Mouse (Mus musculus) heart, postnatal 0 days (tissue): ENCODE data around the gene Med17. TPM values are rescaled to one million over a fixed set of nuclear protein-coding genes. Genes with fewer than 3 reads are reported as not detected.

Experiments
- ATAC-seq: fragments of 200-750 bp; cut with Nextera tagmentation; 2 replicates; pipeline ENCODE4 v1.8.0; 2017; ENCODE audit warnings: low read depth, moderate number of reproducible peaks, moderate library complexity; ENCODE audit not compliant: insufficient read depth
- DNase-seq: peaks from one replicate; pipeline ENCODE4 v3.0.0-alpha.2; 2016; ENCODE audit warnings: low spot score
- H3K27ac ChIP-seq: fragments of 300-500 bp; sonication (generic); 2 replicates; pipeline ENCODE4 v1.5.1; 2014; ENCODE audit warnings: low read depth, mild to moderate bottlenecking
- H3K27me3 ChIP-seq: fragments of 300-500 bp; sonication (generic); 2 replicates; pipeline ENCODE4 v1.6.1; 2014; ENCODE audit warnings: low read length, mixed read lengths; ENCODE audit not compliant: control insufficient read depth, insufficient read depth
- H3K36me3 ChIP-seq: fragments of 300-500 bp; sonication (generic); replicated peaks from 2 replicates; pipeline ENCODE4 v1.6.1; 2014; ENCODE audit warnings: low read length, mixed read lengths; ENCODE audit not compliant: control insufficient read depth, insufficient read depth
- H3K4me1 ChIP-seq: fragments of 300-500 bp; sonication (generic); 2 replicates; pipeline ENCODE4 v1.6.1; 2014; ENCODE audit warnings: antibody characterized with exemption; ENCODE audit not compliant: control insufficient read depth, insufficient read depth
- H3K4me2 ChIP-seq: fragments of 300-500 bp; sonication (generic); 2 replicates; pipeline ENCODE4 v1.6.1; 2014; ENCODE audit warnings: low read depth, mild to moderate bottlenecking, low read length, moderate library complexity
- H3K4me3 ChIP-seq: fragments of 300-500 bp; sonication (generic); 2 replicates; pipeline ENCODE4 v1.5.1; 2014; ENCODE audit warnings: low read depth, low read length
- H3K9ac ChIP-seq: fragments of 300-500 bp; sonication (generic); replicated peaks from 2 replicates; pipeline ENCODE4 v1.6.1; 2014; ENCODE audit warnings: low read depth, low read length, mixed read lengths
- H3K9me3 ChIP-seq: fragments of 300-500 bp; sonication (generic); replicated peaks from 2 replicates; pipeline ENCODE4 v1.6.1; 2016; ENCODE audit warnings: low read length; ENCODE audit not compliant: control insufficient read depth
- CTCF ChIP-seq: IDR thresholded peaks from 2 replicates; pipeline ENCODE4 v1.5.1; 2016; ENCODE audit warnings: antibody characterized with exemption, control low read depth, low read depth
- EP300 ChIP-seq: IDR thresholded peaks from 2 replicates; pipeline ENCODE4 v1.6.1; 2016; ENCODE audit warnings: antibody characterized with exemption, low read depth
- WGBS: fragments of 180-500 bp; shearing (Covaris S2); extraction: QIAGEN DNeasy Blood & Tissue Kit; methylation state at CpG from one replicate; pipeline ENCODE4 v1.1.7; 2014; 5-methylcytosine and 5-hydroxymethylcytosine counted together
- polyA plus RNA-seq: library from polyadenylated mRNA; unstranded; fragments of >200 nt; fragmentation: Nextera tagmentation; extraction: Ambion mirVana; gene quantifications from 2 replicates; pipeline ENCODE4 v1.2.1, GENCODE M21; 2015
- total RNA-seq: library from RNA; depleted of rRNA; stranded (reverse); fragments of >200 nt; gene quantifications from 2 replicates; pipeline ENCODE4 v1.2.3, GENCODE M21; 2014; ENCODE audit warnings: low replicate concordance

The Med17 gene
- total and polyA plus RNA-seq, 2 experiments from 2014 or later = 11.9 to 14.8 TPM

DNA sequence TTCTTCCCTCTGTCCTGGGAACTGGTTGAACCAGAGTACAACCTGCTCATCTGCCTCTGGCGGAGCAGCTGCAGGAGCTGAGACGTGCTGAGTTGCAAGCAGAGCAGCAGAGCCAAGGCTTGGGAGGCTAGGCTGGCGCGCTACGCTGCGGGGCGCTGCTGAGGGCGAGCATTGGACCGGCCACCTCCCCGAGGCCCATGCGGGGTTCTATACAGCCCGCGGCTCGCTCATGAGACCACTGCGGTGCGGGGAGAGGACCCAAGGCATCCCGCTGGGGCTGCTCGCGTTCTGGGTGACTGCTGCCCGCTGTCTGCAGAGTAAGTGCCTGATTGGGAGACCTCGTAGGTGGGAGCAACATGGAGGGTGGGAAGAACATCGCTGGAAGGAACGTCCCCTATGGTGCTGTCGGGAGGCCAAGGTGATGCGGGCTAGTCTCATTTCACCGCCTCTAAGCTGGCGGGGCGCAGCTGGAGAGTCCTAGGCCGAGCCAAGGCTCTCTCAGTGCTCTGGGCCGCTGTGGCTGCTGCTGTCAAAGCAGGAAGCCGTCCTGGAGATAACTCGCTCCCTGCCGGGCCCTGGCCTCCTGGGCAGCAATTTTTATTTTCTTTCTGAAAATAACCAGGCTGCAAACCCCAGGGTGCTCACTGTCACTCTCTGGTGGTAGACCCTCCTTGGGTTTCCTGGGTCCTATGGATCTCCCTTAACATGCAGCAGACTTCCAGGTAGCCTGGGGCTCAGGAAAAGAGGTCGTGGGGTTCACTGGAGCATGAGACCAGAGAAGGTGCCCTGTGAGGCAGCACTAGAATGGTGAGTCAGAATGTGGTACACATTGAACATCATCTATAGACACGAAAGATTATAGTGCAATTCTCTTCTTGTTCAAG is 40.4 kb downstream of the Med17 start, which contains the start of gene Vstm5:
TSS of gene Vstm5 (plus strand) at position 4 of the 884 bp plus-strand sequence.
- peaks cover 9% of the 10 kb centered on the region for H3K4me1 ChIP-seq
- peak within 1 kb of the TSS; percentile 87 for H3K4me2 ChIP-seq
- no peaks in the 10 kb centered on the region for H3K27me3 ChIP-seq
- DNase-seq (peak; percentile 25), ATAC-seq (peak; percentile 59)
- no peaks in the 10 kb centered on the region for H3K9me3 ChIP-seq
- WGBS = 5% methylated on average over 35 of the region's 35 CpGs
- peak within 1 kb of the TSS; percentile 56 for H3K27ac ChIP-seq
- H3K4me3 ChIP-seq = peak within 1 kb of the TSS; percentile 52
- no peaks in the 10 kb centered on the region for H3K36me3 ChIP-seq
- H3K9ac ChIP-seq = peak within 1 kb of the TSS; percentile 51
- no peak for TF ChIP-seq EP300
- 0 out of 2 replicates have a peak, but pooled peaks have one; percentile 2 for TF ChIP-seq CTCF

DNA sequence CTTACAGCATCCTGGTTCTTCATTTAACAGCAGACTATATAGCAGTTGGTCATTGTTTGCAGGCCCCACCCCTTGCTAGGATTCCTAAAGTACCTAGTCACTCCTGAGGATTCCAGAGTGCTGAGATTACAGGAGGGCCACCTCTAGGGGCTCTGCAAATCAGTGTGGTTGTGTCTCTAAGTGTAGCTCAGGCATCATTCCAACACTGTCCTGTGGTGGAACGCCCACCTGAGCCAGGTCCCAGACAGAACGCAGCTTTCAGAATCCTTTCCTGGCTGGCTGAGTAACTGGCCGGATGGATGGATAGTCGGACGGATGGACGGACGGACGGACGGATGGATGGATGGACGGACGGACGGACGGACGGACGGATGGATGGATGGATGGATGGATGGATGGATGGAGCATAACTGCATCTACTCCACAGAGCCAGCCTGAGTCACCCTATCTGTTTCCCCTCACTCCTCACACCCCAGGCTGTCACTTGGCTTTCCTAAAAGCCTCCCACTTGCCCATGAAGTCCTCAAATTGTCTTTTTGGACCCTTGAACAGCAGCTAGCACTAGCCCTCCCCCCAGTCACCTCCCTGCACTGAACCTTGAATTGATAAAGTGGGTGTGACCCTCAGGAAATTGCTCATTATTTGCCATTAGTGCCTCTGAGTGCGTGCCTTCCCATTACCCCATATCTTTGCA is 41.3 kb downstream of the Med17 start:
- no peaks in the 10 kb centered on the region for H3K36me3 ChIP-seq
- peak overlapping the region; percentile 56 for H3K27ac ChIP-seq
- H3K4me3 ChIP-seq = peak overlapping the region; percentile 52
- peak overlapping the region; percentile 87 for H3K4me2 ChIP-seq
- ATAC-seq (peak; percentile 50), DNase-seq (peak; percentile 33)
- H3K9me3 ChIP-seq = no peaks in the 10 kb centered on the region
- WGBS = 47% methylated on average over 16 of the region's 16 CpGs
- H3K9ac ChIP-seq = peak overlapping the region; percentile 51; the same call in 1 of the 2 replicates
- TF ChIP-seq EP300 = no peak
- no peak for TF ChIP-seq CTCF
- no peaks in the 10 kb centered on the region for H3K27me3 ChIP-seq
- H3K4me1 ChIP-seq = peaks cover 9% of the 10 kb centered on the region

DNA sequence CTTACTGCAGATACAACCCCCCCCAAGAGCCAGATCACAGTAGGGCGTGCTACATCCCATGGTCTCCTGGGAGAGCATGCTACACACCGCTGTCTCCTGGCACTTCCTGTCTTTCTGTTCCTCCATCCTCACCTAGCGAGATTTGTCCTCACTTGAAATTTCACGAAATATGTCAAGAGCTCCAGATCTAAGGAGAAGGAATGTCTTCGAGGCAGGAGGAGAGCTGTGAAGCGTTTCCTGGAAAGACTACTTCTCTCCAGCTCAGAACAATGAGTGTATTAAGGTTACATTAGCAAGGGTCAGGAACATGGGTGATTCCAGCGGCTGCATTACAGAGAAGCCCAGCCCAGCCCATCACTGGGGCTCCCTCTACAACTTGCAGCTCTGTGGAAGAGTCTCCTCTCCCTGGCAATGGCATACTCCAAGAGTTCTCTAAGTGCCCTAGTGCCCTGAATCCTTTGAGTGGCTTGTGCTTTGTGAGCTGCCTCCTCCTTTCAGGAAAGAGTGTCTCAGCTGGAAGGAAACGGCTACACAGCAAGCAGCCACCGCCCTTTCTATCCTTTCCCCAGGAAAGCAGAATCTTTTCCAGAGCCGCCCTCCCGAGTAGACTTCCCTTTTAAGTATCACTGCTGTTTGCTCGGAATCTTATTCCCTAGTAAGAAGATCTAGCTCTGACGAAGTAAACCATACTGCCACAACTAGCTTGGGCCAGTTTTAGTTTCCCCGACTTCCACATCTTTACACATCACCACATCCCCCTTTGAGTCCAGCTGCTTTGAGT is 42.0 kb downstream of the Med17 start:
- Histone ChIP-seq H3K9ac (no peak overlapping the region), H3K27me3 (no peaks in the 10 kb centered on the region), H3K36me3 (no peaks in the 10 kb centered on the region), H3K4me3 (no peak overlapping the region), H3K27ac (peak overlapping the region; percentile 56), H3K4me1 (peaks cover 9% of the 10 kb centered on the region), H3K9me3 (no peaks in the 10 kb centered on the region), H3K4me2 (no peak overlapping the region)
- DNase-seq (peak; percentile 50), ATAC-seq (peak; percentile 28; the same call in 1 of the 2 replicates)
- WGBS = 47% methylated on average over 14 of the region's 14 CpGs
- TF ChIP-seq EP300 = no peak
- no peak for TF ChIP-seq CTCF

DNA sequence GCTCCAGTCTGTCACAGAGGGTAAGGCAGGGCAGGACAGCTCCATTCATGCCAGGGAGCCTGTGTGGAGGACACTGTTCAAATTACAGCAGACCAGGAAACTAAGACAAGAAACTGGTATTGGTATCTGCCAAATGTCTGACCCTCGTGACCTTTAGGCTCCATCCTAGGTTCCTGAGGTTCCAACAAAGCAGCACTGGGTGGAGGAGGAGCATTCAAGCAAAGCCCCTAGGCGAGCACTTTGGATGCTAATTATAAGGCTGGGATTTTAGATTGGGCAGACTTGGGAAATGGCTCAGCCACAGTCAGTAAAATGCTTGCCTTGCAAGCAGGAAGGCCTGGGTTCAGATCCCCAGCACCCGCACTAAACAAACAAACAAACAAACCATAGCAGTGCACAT is 43.7 kb downstream of the Med17 start:
- H3K36me3 ChIP-seq = no peaks in the 10 kb centered on the region
- H3K4me3 ChIP-seq = no peak overlapping the region
- H3K27ac ChIP-seq = no peak overlapping the region
- H3K4me2 ChIP-seq = no peak overlapping the region
- no peaks in the 10 kb centered on the region for H3K27me3 ChIP-seq
- no peak overlapping the region for H3K9ac ChIP-seq
- peaks cover 9% of the 10 kb centered on the region for H3K4me1 ChIP-seq
- TF ChIP-seq EP300 (no peak), CTCF (no peak)
- ATAC-seq (no peak), DNase-seq (no peak)
- H3K9me3 ChIP-seq = no peaks in the 10 kb centered on the region
- 78% methylated on average over 3 of the region's 3 CpGs for WGBS

DNA sequence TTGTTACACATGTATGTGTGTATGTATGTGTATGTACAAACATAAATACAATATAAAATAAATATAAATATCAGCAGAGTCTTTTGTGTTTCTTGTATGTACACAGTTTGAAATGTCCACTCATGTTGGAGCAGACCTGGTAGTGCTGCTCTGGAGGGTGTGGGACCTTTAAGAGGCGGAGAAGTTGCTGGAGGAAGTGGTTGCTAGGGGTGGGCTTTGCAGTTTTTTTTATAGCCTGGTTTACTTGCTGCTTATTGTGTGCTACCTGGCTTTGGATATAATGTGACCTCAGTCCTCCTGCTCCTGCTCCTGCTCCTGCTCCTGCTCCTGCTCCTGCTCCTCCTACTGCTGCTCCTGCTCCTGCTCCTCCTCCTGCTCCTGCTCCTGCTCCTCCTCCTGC is 46.1 kb downstream of the Med17 start:
- no peak for ATAC-seq
- no peaks in the 10 kb centered on the region for H3K27me3 ChIP-seq
- WGBS = 79% methylated on average over 1 of the region's 1 CpGs
- TF ChIP-seq EP300 (no peak), CTCF (no peak)
- DNase-seq = no peak
- H3K4me1 ChIP-seq = peaks cover 6% of the 10 kb centered on the region
- H3K36me3 ChIP-seq = no peaks in the 10 kb centered on the region
- H3K4me2 ChIP-seq = no peak overlapping the region
- no peaks in the 10 kb centered on the region for H3K9me3 ChIP-seq
- no peak overlapping the region for H3K9ac ChIP-seq
- H3K4me3 ChIP-seq = no peak overlapping the region
- no peak overlapping the region for H3K27ac ChIP-seq
